Mouse (Mus musculus) mouse trophoblast stem cell (cell line): ENCODE measurements at regions not wholly inside any gene's neighbourhood (a gene's known extent, or its start where the extent isn't known, plus 50 kb on each side); places are given as distances from the start of the nearest gene placed in this dataset.
"Not testable (repeated sequence)": the region's sequence is repeated elsewhere in the genome, so short reads cannot be mapped to it uniquely, and the experiment has no call there.

Source experiments
- in situ Hi-C, 2 experiments: fragments of 300-500 bp; cut with MseI, MboI; formaldehyde crosslinking; loops; 2 replicates in 1 of 2; 3 replicates in 1 of 2; pipeline ENCODE4 v1.15.1; 2025

GRCm38 (mm10) chr9:41914611-41915010 is 209.5 kb downstream of the Sorl1 start:
- in situ Hi-C loops: no loop called here

- in situ Hi-C loops: no loop called here
These were observed 210.2 kb downstream of the Sorl1 start for GRCm38 (mm10) chr9:41913911-41914310.

GRCm38 (mm10) chr9:41912482-41912881 is 211.6 kb downstream of the Sorl1 start:
- in situ Hi-C loops: no loop called here

DNA sequence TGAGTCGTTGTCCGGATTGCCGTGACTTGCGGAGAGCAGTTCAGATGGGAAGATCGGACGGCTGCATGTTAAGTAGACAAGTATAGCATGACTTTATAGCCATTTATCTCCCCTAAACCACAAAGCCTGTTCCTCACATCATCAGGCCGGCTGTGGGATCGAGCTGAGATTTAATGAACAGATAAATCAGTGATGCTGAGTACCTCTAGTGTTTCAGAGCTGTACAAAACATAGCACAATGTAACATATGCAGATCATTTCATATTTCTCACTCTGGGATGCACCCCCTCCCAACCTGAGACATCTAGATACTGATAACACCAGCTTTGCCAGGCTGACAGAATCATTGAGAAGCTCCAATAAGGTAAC is 223.5 kb downstream of the Sorl1 start:
- in situ Hi-C loops: no loop called here

DNA sequence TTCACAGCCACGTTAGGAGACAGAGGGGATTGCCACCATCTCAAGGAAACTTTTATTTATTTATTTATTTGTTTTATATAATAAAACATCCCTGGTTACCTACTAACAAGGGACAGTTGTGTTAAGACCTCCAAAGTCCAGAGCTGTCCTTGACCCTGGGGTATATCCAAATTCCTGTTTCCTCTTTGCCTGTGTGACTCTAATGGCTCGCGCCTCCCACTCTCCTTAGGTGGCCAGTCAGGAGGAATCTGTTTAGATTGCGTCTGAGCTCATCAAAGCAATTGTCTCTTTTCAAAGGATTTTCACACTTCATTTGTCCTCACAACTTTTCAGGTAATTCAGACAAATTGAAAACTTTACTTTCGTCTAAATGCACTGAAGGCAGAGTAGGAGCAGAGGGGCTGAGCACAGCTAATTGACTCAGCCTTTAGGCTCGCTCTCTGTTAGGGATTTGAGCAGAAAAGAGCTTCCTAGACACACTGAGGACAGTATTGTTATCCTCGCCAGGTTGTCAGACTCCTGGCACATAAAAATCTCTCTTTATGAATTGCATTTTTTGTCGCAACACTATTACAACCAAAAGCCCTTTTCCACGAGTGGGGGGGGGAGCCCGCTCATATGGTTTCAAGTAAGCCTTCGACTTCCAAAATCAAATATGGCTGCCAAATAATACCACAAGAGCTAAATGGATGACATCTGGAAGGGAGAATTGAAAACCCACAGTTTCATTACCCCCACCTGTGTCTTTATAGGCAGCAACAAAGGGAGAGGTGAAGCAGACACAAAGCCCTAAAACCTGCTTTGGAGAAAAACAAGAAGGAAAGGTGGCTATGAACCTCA is 224.1 kb downstream of the Sorl1 start:
- in situ Hi-C loops: no loop called here

DNA sequence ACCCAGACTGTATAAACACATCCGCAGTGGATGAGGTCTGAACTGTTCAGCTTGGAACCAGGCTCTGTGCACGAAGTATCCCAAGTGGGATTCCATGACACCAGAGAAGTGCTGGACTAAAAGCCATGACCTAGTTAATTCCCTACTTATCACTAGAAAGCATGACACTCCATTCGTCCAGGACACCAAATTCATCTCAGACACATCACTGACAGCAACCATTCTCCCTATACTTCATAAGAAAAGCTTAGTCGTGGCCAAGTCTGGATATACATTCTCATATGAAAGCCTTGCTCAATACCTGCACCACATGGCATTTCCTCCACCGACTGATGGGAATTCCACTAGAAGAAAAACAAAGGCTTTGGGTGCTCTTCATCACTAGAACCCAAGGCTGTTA is 229.0 kb downstream of the Sorl1 start:
- in situ Hi-C loops: no loop called here

- in situ Hi-C loops: no loop called here
These were observed 231.3 kb downstream of the Sorl1 start for GRCm38 (mm10) chr9:41892841-41893240.

GRCm38 (mm10) chr9:41891206-41891605 is 232.9 kb downstream of the Sorl1 start:
- in situ Hi-C loops: no loop called here

DNA sequence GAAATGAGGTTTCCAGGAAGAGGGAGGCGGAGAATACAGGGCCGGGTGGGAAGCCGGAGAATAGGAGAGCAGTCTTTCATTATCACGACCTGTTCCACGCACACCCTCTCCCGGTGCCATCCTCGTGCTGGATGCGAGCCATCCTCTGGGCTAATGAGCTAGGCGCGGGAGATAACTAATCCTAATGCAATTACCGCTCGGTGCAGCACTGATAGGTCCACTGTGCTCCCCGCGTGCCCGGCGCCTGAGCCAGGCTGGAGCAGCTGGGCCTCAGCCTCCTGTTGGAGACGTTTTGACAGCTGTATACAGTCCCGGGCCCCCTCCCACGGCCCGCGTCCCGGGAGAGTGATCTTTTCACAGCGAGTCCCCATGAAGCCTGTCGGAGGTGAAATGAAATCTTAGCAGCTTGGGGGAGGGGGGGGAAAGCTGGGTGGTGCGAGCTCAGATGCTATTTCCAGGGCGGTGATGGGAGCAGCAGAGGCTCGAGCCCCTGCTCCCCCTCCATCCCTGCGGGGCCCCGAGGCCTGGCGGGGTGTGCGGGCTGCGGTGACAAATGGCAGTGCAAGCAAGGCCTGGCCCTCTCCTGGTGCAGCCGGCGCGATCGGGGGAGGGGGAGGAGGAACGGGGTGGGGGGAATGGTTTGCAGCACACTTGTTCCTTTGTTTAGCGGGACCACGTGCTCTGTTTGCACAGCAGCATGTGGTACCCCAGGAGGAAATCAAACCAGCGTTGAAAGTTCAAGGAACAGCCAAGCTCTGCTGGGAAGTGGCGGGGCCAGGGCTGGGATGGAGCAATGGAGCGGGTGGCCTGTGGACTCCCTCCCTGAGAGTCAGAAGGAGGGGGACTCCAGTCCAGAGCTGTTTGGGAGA is 233.6 kb downstream of the Sorl1 start:
- in situ Hi-C loops: no loop called here

- in situ Hi-C loops: no loop called here
These were observed 234.4 kb downstream of the Sorl1 start for GRCm38 (mm10) chr9:41889568-41890272.

- in situ Hi-C loops: no loop called here
These were observed 235.4 kb downstream of the Sorl1 start for GRCm38 (mm10) chr9:41888616-41889150.

DNA sequence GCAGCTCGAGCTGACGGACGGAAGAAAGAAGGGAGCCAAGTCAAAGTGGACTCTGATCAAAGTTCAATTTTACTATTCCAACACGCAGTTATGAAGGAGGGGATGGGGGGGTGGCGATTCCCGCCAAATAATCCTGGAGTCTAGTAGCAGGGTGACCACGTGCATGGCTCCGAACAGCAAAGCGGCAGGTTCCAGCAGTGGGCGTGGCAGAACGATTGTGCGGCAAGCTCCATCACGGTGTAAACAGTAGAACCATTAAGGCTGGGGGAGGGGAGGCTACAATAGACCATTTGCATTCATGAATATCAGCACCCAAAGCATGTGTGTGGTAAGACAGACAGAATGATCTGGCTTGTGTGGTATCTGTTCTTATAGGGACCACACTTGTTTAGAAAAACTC is 237.6 kb downstream of the Sorl1 start:
- in situ Hi-C loops: not testable (repeated sequence)

DNA sequence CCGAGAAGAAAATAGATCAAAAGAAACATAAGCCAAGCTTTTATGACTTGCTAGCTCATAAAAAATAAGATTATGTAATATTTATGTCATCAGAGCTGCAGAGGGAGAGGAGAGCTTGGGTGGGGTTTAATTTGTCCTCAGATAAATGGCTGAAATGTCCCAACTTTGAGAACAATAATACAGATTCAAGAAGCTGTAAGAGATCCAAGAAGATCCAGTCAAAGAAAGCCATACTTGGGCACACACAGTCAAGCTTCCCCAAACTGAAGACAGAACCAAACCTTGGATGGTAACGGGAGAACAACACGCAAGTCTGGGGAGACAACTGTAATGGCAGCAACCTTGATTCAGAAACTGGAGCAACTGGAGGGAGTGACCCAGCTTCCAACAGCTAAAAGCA is 243.6 kb downstream of the Sorl1 start:
- in situ Hi-C loops: no loop called here

GRCm38 (mm10) chr9:41879080-41879479 is 245.0 kb downstream of the Sorl1 start:
- in situ Hi-C loops: loop anchor here in 1 of 2 experiments (10.0 kb wide), 1 partner anchor 66 kb away; no protein-coding TSS in a partner anchor

DNA sequence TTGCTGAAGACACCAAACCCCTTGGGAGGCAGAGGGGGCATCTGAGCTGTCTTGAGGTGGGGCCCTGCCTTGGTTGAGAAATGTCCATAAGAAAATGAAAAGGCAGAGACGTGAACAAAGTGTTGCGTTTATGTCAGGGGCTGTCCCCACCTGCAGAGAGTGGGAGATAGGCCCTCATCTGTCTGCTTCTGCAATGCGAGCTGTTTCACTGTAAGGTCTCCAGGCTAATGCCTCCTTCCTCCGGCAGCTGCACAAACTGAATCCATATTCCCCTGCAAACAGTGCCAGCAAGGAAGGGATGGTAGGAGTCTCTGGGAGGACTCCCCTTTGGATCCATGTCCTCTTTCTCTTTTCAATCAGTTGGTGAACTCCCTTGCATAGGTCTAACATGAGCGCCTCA is 263.0 kb downstream of the Sorl1 start:
- in situ Hi-C loops: no loop called here

DNA sequence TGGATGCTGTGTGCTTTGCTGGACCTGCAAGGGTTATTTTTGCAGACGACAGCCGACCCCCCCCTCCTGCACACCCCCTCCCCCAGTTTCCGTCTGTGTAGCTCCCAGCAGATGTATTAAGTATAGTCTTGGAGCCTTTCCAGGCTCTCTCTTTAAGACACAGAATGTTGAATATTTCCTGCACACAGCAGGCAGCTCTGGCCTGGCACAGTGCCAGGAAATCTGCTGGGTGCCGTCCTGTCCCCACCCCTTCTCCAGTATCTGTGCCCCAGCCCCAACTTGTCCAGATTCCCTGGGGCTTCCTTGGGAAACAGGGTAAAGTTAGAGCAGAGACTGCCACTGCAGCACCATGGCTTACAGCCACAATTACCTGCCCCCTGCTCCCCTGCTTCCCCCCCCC is 263.4 kb downstream of the Sorl1 start:
- in situ Hi-C loops: no loop called here

GRCm38 (mm10) chr9:41859780-41860179 is 264.3 kb downstream of the Sorl1 start:
- in situ Hi-C loops: no loop called here

- in situ Hi-C loops: no loop called here
These were observed 272.0 kb downstream of the Sorl1 start for GRCm38 (mm10) chr9:41852099-41852498.

- in situ Hi-C loops: no loop called here
These were observed 274.3 kb downstream of the Sorl1 start for GRCm38 (mm10) chr9:41849628-41850326.

DNA sequence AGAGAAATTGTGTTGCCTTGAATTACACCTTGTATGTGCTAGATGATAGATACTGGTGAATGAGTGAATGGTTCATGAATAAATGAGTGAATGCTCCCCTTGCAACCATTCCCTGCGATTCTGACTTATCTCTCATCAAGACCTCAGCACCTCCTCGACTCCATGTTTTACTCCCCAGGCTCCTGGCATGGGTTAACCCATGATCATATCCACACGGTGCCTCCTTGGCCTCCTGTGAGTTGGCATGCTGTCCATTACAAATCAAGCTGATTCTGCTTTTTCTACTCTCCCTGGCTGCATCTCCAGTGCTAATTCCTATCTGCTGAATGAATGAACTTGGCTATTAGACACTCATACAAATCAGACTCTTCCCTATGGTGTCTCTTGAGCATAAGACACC is 279.5 kb downstream of the Sorl1 start:
- in situ Hi-C loops: no loop called here
